Mouse (Mus musculus) heart, embryonic 10.5 days (tissue): ENCODE data around the gene Itga2b. TPM values are rescaled to one million over a fixed set of nuclear protein-coding genes. Genes with fewer than 3 reads are reported as not detected.

ENCODE experiments used
- DNase-seq: peaks from one replicate; pipeline ENCODE4 v3.0.0-alpha.2; 2017; ENCODE audit warnings: low spot score
- H3K27ac ChIP-seq: fragments of 300-500 bp; sonication (generic); 2 replicates; pipeline ENCODE4 v1.5.1; 2016; ENCODE audit warnings: mild to moderate bottlenecking
- H3K27me3 ChIP-seq: fragments of 300-500 bp; sonication (generic); 2 replicates; pipeline ENCODE4 v1.6.1; 2016; ENCODE audit warnings: mild to moderate bottlenecking; ENCODE audit not compliant: poor library complexity, insufficient read depth, severe bottlenecking
- H3K36me3 ChIP-seq: fragments of 300-500 bp; sonication (generic); 2 replicates; pipeline ENCODE4 v1.6.1; 2016; ENCODE audit warnings: mild to moderate bottlenecking, moderate library complexity
- H3K4me1 ChIP-seq: fragments of 300-500 bp; sonication (generic); 2 replicates; pipeline ENCODE4 v1.6.1; 2016; ENCODE audit warnings: mild to moderate bottlenecking
- H3K4me3 ChIP-seq: fragments of 300-500 bp; sonication (generic); 2 replicates; pipeline ENCODE4 v1.5.1; 2016; ENCODE audit warnings: mild to moderate bottlenecking, moderate library complexity
- H3K9me3 ChIP-seq: fragments of 300-500 bp; sonication (generic); 2 replicates; pipeline ENCODE4 v1.6.1; 2016; ENCODE audit warnings: mild to moderate bottlenecking, moderate library complexity
- WGBS: fragments of 180-500 bp; shearing (Covaris S2); methylation state at CpG from one replicate; pipeline ENCODE4 v1.1.7; 2016; 5-methylcytosine and 5-hydroxymethylcytosine counted together
- polyA plus RNA-seq: library from polyadenylated mRNA; unstranded; fragments of >200 nt; fragmentation: Nextera tagmentation; extraction: Ambion mirVana; gene quantifications from 2 replicates; pipeline ENCODE4 v1.2.1, GENCODE M21; 2016

Gene Itga2b
- polyA plus RNA-seq, result 13.2 and 19.5 TPM in 2 replicates

- Histone ChIP-seq H3K27ac (peak within 1 kb of the TSS; percentile 65), H3K4me1 (peaks cover 40% of the 10 kb centered on the region), H3K36me3 (peaks cover 9% of the 10 kb centered on the region), H3K9me3 (no peaks in the 10 kb centered on the region), H3K4me3 (peak within 1 kb of the TSS; percentile 25; the same call in 1 of the 2 replicates), H3K27me3 (peaks cover 18% of the 10 kb centered on the region)
- 43% methylated on average over 11 of the region's 11 CpGs for WGBS
- DNase-seq, result peak; percentile 90
Observed at GRCm38 (mm10) chr11:102469648-102470357, at the start of gene Itga2b. TSS of gene Itga2b (minus strand) at chr11:102470122.

GRCm38 (mm10) chr11:102514793-102515424 is 45.0 kb upstream of the Itga2b start:
- Histone ChIP-seq H3K4me1 (no peaks in the 10 kb centered on the region; the same call in 1 of the 2 replicates), H3K27ac (no peak overlapping the region), H3K4me3 (no peak overlapping the region), H3K9me3 (no peaks in the 10 kb centered on the region), H3K27me3 (no peaks in the 10 kb centered on the region), H3K36me3 (peaks cover 35% of the 10 kb centered on the region)
- no peak for DNase-seq
- 93% methylated on average over 1 of the region's 1 CpGs for WGBS

GRCm38 (mm10) chr11:102510226-102510625 is 40.3 kb upstream of the Itga2b start:
- no peaks in the 10 kb centered on the region; the same call in 1 of the 2 replicates for H3K4me1 ChIP-seq
- H3K27me3 ChIP-seq, result no peaks in the 10 kb centered on the region
- WGBS, result 78% methylated on average over 6 of the region's 6 CpGs
- H3K36me3 ChIP-seq, result peaks cover 37% of the 10 kb centered on the region
- no peak for DNase-seq
- H3K9me3 ChIP-seq, result no peaks in the 10 kb centered on the region
- no peak overlapping the region for H3K4me3 ChIP-seq
- H3K27ac ChIP-seq, result no peak overlapping the region

- peaks cover 13% of the 10 kb centered on the region; the same call in 1 of the 2 replicates for H3K4me1 ChIP-seq
- DNase-seq, result no peak
- no peak overlapping the region for H3K27ac ChIP-seq
- no peaks in the 10 kb centered on the region for H3K9me3 ChIP-seq
- WGBS, result 75% methylated on average over 2 of the region's 2 CpGs
- no peaks in the 10 kb centered on the region for H3K27me3 ChIP-seq
- peaks cover 66% of the 10 kb centered on the region for H3K36me3 ChIP-seq
- H3K4me3 ChIP-seq, result no peak overlapping the region
Observed at GRCm38 (mm10) chr11:102496732-102497131, 26.8 kb upstream of the Itga2b start.

DNA sequence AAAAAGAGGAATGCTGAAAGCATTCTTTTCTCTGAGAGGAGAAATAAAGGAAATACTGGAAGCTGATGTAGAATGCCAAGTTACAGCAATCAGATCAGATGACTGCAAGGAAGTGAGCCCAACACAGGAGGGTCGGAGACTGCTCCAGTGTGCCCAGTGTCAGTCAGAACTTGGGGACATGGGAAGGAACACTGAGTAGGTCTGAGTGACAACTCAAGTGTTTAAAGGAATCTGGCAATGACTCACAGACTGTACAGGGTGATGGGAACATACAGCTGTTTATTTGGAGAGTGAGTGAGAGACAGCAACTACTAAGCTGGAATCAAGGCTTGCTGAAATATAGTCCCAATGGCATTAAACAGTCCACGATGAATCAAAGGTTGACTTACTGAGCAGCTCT is 26.3 kb upstream of the Itga2b start:
- H3K27ac ChIP-seq, result no peak overlapping the region
- H3K4me3 ChIP-seq, result no peak overlapping the region
- peaks cover 13% of the 10 kb centered on the region; the same call in 1 of the 2 replicates for H3K4me1 ChIP-seq
- 87% methylated on average over 2 of the region's 2 CpGs for WGBS
- no peaks in the 10 kb centered on the region for H3K27me3 ChIP-seq
- no peak for DNase-seq
- no peaks in the 10 kb centered on the region for H3K9me3 ChIP-seq
- H3K36me3 ChIP-seq, result peaks cover 64% of the 10 kb centered on the region

- 94% methylated on average over 5 of the region's 5 CpGs for WGBS
Observed at GRCm38 (mm10) chr11:102495742-102496141, 25.8 kb upstream of the Itga2b start.

GRCm38 (mm10) chr11:102495114-102495513 is 25.2 kb upstream of the Itga2b start:
- DNase-seq, result no peak
- whole genome bisulfite sequencing, result 93% methylated on average over 6 of the region's 6 CpGs
- Histone ChIP-seq H3K9me3 (no peaks in the 10 kb centered on the region), H3K27me3 (no peaks in the 10 kb centered on the region), H3K4me3 (no peak overlapping the region), H3K27ac (no peak overlapping the region), H3K36me3 (peaks cover 56% of the 10 kb centered on the region), H3K4me1 (peaks cover 13% of the 10 kb centered on the region; the same call in 1 of the 2 replicates)

More at GRCm38 (mm10) chr11:102495742-102496141, 25.8 kb upstream of the Itga2b start:
- Histone ChIP-seq H3K4me1 (peaks cover 13% of the 10 kb centered on the region; the same call in 1 of the 2 replicates), H3K27me3 (no peaks in the 10 kb centered on the region), H3K27ac (no peak overlapping the region), H3K36me3 (peaks cover 62% of the 10 kb centered on the region), H3K4me3 (no peak overlapping the region), H3K9me3 (no peaks in the 10 kb centered on the region)
- DNase-seq, result no peak

DNA sequence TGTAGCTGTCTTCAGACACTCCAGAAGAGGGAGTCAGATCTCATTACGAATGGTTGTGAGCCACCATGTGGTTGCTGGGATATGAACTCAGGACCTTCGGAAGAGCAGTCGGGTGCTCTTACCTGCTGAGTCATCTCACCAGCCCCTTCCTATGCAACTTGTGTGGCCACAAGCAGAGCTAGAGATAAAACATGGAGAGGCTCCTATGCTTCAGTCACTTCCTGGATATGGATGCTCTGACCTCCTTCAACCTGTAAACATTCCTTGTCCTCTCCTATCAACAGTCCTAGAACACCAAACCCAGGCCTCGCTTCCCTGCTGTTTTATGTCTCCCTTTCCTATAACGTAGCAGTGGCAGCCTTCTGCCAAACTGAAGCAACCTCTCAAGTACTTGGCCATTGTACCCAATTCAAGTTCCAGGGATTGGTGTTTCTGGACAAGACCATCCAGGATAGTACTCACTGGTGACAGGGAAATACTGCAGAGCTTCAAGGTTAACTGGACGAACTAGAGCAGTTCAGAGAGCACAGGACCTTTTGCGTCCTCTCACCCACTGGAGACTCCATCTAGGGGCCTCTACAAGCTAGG is 24.2 kb upstream of the Itga2b start:
- 71% methylated on average over 7 of the region's 7 CpGs for whole genome bisulfite sequencing
- H3K27ac ChIP-seq, result peak overlapping the region; percentile 59
- peaks cover 48% of the 10 kb centered on the region for H3K36me3 ChIP-seq
- no peaks in the 10 kb centered on the region for H3K27me3 ChIP-seq
- DNase-seq, result no peak
- H3K4me3 ChIP-seq, result no peak overlapping the region
- peaks cover 13% of the 10 kb centered on the region; the same call in 1 of the 2 replicates for H3K4me1 ChIP-seq
- no peaks in the 10 kb centered on the region for H3K9me3 ChIP-seq

GRCm38 (mm10) chr11:102493241-102493640 is 23.3 kb upstream of the Itga2b start:
- 0 out of 2 replicates have a peak overlapping the region, but pooled peaks have one; percentile 22 for H3K27ac ChIP-seq
- 39% methylated on average over 2 of the region's 2 CpGs for WGBS
- no peak overlapping the region for H3K4me3 ChIP-seq
- H3K9me3 ChIP-seq, result no peaks in the 10 kb centered on the region
- H3K27me3 ChIP-seq, result no peaks in the 10 kb centered on the region
- peaks cover 39% of the 10 kb centered on the region for H3K36me3 ChIP-seq
- H3K4me1 ChIP-seq, result peaks cover 13% of the 10 kb centered on the region; the same call in 1 of the 2 replicates
- DNase-seq, result no peak

DNA sequence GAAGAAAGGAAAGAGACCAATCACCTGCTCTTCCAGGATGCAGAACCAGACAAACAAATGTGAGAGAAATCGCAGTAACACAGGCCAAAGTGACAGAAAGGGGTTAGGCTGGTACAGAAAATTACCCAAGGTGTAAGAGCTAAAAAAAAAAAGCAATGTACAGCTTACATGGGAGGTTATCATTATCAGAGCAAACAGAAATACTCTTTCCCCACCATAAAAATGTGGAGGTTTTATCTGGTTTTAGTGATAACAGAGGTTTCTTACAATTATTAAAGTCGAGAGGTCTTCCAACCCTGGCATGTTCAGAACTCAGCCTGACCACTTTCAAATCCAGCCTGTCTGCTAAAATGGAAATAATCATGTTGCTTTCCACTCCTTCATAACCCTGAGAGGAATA is 18.0 kb upstream of the Itga2b start:
- Histone ChIP-seq H3K9me3 (no peaks in the 10 kb centered on the region), H3K4me1 (peaks cover 2% of the 10 kb centered on the region; the same call in 1 of the 2 replicates), H3K36me3 (peaks cover 47% of the 10 kb centered on the region), H3K4me3 (no peak overlapping the region), H3K27ac (no peak overlapping the region), H3K27me3 (no peaks in the 10 kb centered on the region)
- DNase-seq, result no peak
- 71% methylated on average over 2 of the region's 2 CpGs for WGBS

DNA sequence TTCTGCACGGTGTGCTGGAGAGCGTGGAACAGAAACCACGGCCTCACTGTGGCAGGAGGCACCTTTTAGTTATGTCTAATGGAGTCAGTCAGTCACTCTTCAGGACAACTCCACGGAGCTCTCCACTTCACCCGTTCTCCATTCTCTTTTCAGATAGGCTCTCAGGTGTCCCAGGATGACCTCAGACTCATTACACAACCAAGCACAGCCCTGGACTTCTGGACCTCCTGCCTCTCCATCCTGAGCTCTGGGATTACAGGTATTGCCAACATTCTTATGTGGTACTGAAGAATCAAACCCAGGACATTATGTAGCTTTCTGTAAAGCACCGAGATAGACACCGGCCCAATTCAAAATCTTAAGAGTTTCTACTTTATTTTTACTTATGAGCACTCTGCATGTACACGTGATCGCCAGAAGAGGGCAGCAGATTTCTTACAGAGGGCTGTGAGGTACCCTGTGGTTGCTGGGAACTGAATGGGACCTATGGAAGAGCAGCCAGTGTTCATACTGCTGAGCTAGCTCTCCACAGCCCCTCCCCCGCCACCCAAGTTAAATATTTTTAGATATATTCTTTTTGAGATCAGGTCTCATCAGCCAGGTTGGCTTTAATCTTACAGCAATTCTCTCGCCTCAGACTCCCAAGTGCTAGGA is 16.9 kb upstream of the Itga2b start:
- Histone ChIP-seq H3K27ac (no peak overlapping the region), H3K27me3 (no peaks in the 10 kb centered on the region), H3K36me3 (peaks cover 50% of the 10 kb centered on the region), H3K4me3 (no peak overlapping the region), H3K9me3 (no peaks in the 10 kb centered on the region), H3K4me1 (no peaks in the 10 kb centered on the region)
- no peak for DNase-seq
- 70% methylated on average over 11 of the region's 11 CpGs for whole genome bisulfite sequencing

DNA sequence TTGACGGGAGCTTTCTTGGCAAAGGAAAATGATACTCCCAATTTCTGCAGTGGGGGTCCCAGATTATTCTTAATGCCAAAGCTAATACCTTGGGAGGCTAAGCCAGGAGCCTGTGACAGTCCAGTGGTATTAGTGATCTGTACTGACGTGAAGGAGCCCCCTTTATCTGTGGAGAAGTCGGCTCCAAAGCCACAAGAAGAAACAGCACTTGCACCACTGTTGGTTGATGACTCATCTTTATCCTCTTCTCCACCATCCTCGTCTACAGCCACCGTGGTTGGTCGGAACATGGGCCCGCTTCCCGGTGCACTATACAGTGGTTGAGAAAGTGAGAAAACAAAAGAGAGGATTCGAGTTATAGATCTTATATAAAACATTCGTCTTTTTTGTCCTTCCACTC is 11.9 kb upstream of the Itga2b start:
- Histone ChIP-seq H3K9me3 (no peaks in the 10 kb centered on the region), H3K4me1 (no peaks in the 10 kb centered on the region), H3K27ac (no peak overlapping the region), H3K4me3 (no peak overlapping the region), H3K27me3 (no peaks in the 10 kb centered on the region), H3K36me3 (peaks cover 87% of the 10 kb centered on the region)
- DNase-seq, result peak; percentile 52
- WGBS, result 88% methylated on average over 10 of the region's 10 CpGs
